Mouse (Mus musculus) kidney, postnatal 0 days (tissue): ENCODE data around the gene Eif2b1. TPM values are rescaled to one million over a fixed set of nuclear protein-coding genes. Genes with fewer than 3 reads are reported as not detected.
A peak's percentile ranks its signal among the peaks of the same experiment; 100 is the strongest.

ENCODE experiments used
- ATAC-seq: fragments of 200-750 bp; cut with Nextera tagmentation; replicated peaks from 2 replicates; pipeline ENCODE4 v1.8.0; 2017; ENCODE audit warnings: low read depth, moderate number of reproducible peaks, moderate TSS enrichment, moderate library complexity; ENCODE audit not compliant: low FRiP score
- DNase-seq: peaks from one replicate; pipeline ENCODE4 v3.0.0-alpha.2; 2016; ENCODE audit warnings: low spot score
- H3K27ac ChIP-seq: fragments of 300-500 bp; sonication (generic); 2 replicates; pipeline ENCODE4 v1.5.1; 2014; ENCODE audit warnings: mild to moderate bottlenecking
- H3K27me3 ChIP-seq: fragments of 300-500 bp; sonication (generic); 2 replicates; pipeline ENCODE4 v1.6.1; 2014; ENCODE audit warnings: low read length, mixed read lengths; ENCODE audit not compliant: insufficient read depth
- H3K36me3 ChIP-seq: fragments of 300-500 bp; sonication (generic); 2 replicates; pipeline ENCODE4 v1.6.1; 2014; ENCODE audit warnings: low read length, mixed read lengths; ENCODE audit not compliant: insufficient read depth
- H3K4me1 ChIP-seq: fragments of 300-500 bp; sonication (generic); replicated peaks from 2 replicates; pipeline ENCODE4 v1.6.1; 2014; ENCODE audit warnings: antibody characterized with exemption, low read length, mixed read lengths; ENCODE audit not compliant: insufficient read depth
- H3K4me2 ChIP-seq: fragments of 300-500 bp; sonication (generic); 2 replicates; pipeline ENCODE4 v1.6.1; 2014; ENCODE audit warnings: mild to moderate bottlenecking, low read length, moderate library complexity, mixed read lengths
- H3K4me3 ChIP-seq: fragments of 300-500 bp; sonication (generic); replicated peaks from 2 replicates; pipeline ENCODE4 v1.5.1; 2014; ENCODE audit warnings: low read depth, low read length
- H3K9ac ChIP-seq: fragments of 300-500 bp; sonication (generic); 2 replicates; pipeline ENCODE4 v1.6.1; 2014; ENCODE audit warnings: low read depth, low read length
- H3K9me3 ChIP-seq: fragments of 300-500 bp; sonication (generic); replicated peaks from 2 replicates; pipeline ENCODE4 v1.6.1; 2016; ENCODE audit warnings: low read length, inconsistent platforms, mixed read lengths
- CTCF ChIP-seq: IDR thresholded peaks from 2 replicates; pipeline ENCODE4 v1.5.1; 2016; ENCODE audit warnings: antibody characterized with exemption, low read depth, mild to moderate bottlenecking, moderate library complexity
- WGBS: fragments of 180-500 bp; shearing (Covaris S2); extraction: QIAGEN DNeasy Blood & Tissue Kit; methylation state at CpG from one replicate; pipeline ENCODE4 v1.1.7; 2014; 5-methylcytosine and 5-hydroxymethylcytosine counted together
- polyA plus RNA-seq: library from polyadenylated mRNA; unstranded; fragments of >200 nt; fragmentation: Nextera tagmentation; extraction: Ambion mirVana; gene quantifications from 2 replicates; pipeline ENCODE4 v1.2.1, GENCODE M21; 2015

Eif2b1 gene
- polyA plus RNA-seq, 1 experiment from 2014 or later, result 64.4 TPM

GRCm38 (mm10) chr5:124524943-124525342 is 54.0 kb downstream of the Eif2b1 start:
- Histone ChIP-seq H3K36me3 (peaks cover 4% of the 10 kb centered on the region; the same call in 1 of the 2 replicates), H3K4me1 (peaks cover 19% of the 10 kb centered on the region), H3K27me3 (no peaks in the 10 kb centered on the region), H3K4me3 (no peak overlapping the region), H3K4me2 (no peak overlapping the region), H3K9me3 (no peaks in the 10 kb centered on the region), H3K27ac (no peak overlapping the region), H3K9ac (no peak overlapping the region)
- TF ChIP-seq CTCF, result no peak
- no peak for DNase-seq
- ATAC-seq, result no peak
- 83% methylated on average over 5 of the region's 5 CpGs for WGBS

GRCm38 (mm10) chr5:124523032-124523431 is 55.9 kb downstream of the Eif2b1 start:
- Histone ChIP-seq H3K4me3 (no peak overlapping the region), H3K27ac (no peak overlapping the region), H3K4me1 (no peaks in the 10 kb centered on the region), H3K36me3 (peaks cover 13% of the 10 kb centered on the region; the same call in 1 of the 2 replicates), H3K9me3 (no peaks in the 10 kb centered on the region), H3K9ac (no peak overlapping the region), H3K27me3 (no peaks in the 10 kb centered on the region), H3K4me2 (no peak overlapping the region)
- WGBS, result 97% methylated on average over 8 of the region's 8 CpGs
- TF ChIP-seq CTCF, result peak; percentile 42
- no peak for DNase-seq
- ATAC-seq, result no peak

- H3K4me1 ChIP-seq, result no peaks in the 10 kb centered on the region
- H3K9ac ChIP-seq, result no peak overlapping the region
- H3K4me3 ChIP-seq, result no peak overlapping the region
- no peak for TF ChIP-seq CTCF
- no peaks in the 10 kb centered on the region for H3K27me3 ChIP-seq
- no peak overlapping the region for H3K4me2 ChIP-seq
- H3K27ac ChIP-seq, result no peak overlapping the region
- no peaks in the 10 kb centered on the region for H3K9me3 ChIP-seq
- WGBS, result 61% methylated on average over 4 of the region's 4 CpGs
- H3K36me3 ChIP-seq, result peaks cover 13% of the 10 kb centered on the region
- ATAC-seq (no peak), DNase-seq (no peak)
These were observed 57.3 kb downstream of the Eif2b1 start for GRCm38 (mm10) chr5:124521588-124521987.

Other genes starting within 250 kb of the Eif2b1 start
- 57.7 and 131 TPM in 2 replicates for gene Cdk2ap1, start 216.0 kb downstream of the Eif2b1 start, polyA plus RNA-seq
- 56.2 and 70.6 TPM in 2 replicates for gene Sbno1, start 153.1 kb downstream of the Eif2b1 start, polyA plus RNA-seq
- 32.8 and 47.5 TPM in 2 replicates for gene Kmt5a, start 139.2 kb downstream of the Eif2b1 start, polyA plus RNA-seq
- 41.9 and 44.7 TPM in 2 replicates for gene Rilpl2, start 100.8 kb downstream of the Eif2b1 start, polyA plus RNA-seq
- gene Snrnp35, start 96.0 kb downstream of the Eif2b1 start, polyA plus RNA-seq, result 17.1 and 21.3 TPM in 2 replicates
- gene Rilpl1, start 47.7 kb downstream of the Eif2b1 start, polyA plus RNA-seq, result 24.2 and 27.2 TPM in 2 replicates
- gene Tmed2, start 38.4 kb downstream of the Eif2b1 start, polyA plus RNA-seq, result 561 and 572 TPM in 2 replicates
- gene Ddx55, start 26.3 kb downstream of the Eif2b1 start, polyA plus RNA-seq, result 7.5 and 8.3 TPM in 2 replicates
- gene Gtf2h3, start within 50 bp of the Eif2b1 start, polyA plus RNA-seq, result 44.6 and 49.3 TPM in 2 replicates
- gene Atp6v0a2, start 49.4 kb upstream of the Eif2b1 start, polyA plus RNA-seq, result 33.6 and 34.5 TPM in 2 replicates
- gene Dnah10, start 146.0 kb upstream of the Eif2b1 start, polyA plus RNA-seq, result 0.11 and 0.19 TPM in 2 replicates